Mouse (Mus musculus) liver, adult 2 months (tissue): ENCODE data around the gene Atp6v1d. TPM values are rescaled to one million over a fixed set of nuclear protein-coding genes. Genes with fewer than 3 reads are reported as not detected.

Experiments used
- DNase-seq: peaks from one replicate; pipeline ENCODE4 v3.0.0-alpha.2; 2011; ENCODE audit warnings: low read depth, low spot score; ENCODE audit errors: extremely low read depth
- H3K27ac ChIP-seq: fragments of 200-500 bp; replicated peaks from 2 replicates; pipeline ENCODE4 v1.5.1; 2012; ENCODE audit warnings: low read depth, mild to moderate bottlenecking, control low read depth, inconsistent platforms, low read length; ENCODE audit not compliant: insufficient read depth
- H3K27me3 ChIP-seq: fragments of 200-500 bp; 2 replicates; pipeline ENCODE4 v1.6.1; 2012; ENCODE audit warnings: mild to moderate bottlenecking, moderate library complexity, low read length, inconsistent platforms; ENCODE audit not compliant: control insufficient read depth, insufficient read depth
- H3K36me3 ChIP-seq: fragments of 200-500 bp; 2 replicates; pipeline ENCODE4 v1.6.1; 2012; ENCODE audit warnings: low read length, inconsistent platforms; ENCODE audit not compliant: control insufficient read depth, insufficient read depth
- H3K4me1 ChIP-seq: fragments of 200-500 bp; 2 replicates; pipeline ENCODE4 v1.6.1; 2011; ENCODE audit warnings: low read length; ENCODE audit not compliant: control insufficient read depth, insufficient read depth
- H3K4me3 ChIP-seq: fragments of 200-500 bp; 2 replicates; pipeline ENCODE4 v1.5.1; 2011; ENCODE audit warnings: low read depth, mild to moderate bottlenecking, control low read depth, low read length, moderate library complexity; ENCODE audit not compliant: insufficient read depth
- H3K79me2 ChIP-seq: fragments of 200-500 bp; 2 replicates; pipeline ENCODE4 v1.6.1; 2012; ENCODE audit warnings: inconsistent platforms, mild to moderate bottlenecking, low read length, moderate library complexity; ENCODE audit not compliant: control insufficient read depth, insufficient read depth
- H3K9ac ChIP-seq: fragments of 200-500 bp; 2 replicates; pipeline ENCODE4 v1.6.1; 2012; ENCODE audit warnings: low read depth, mild to moderate bottlenecking, control low read depth, inconsistent platforms, low read length
- CTCF ChIP-seq: fragments of 200-500 bp; IDR thresholded peaks from 2 replicates; pipeline ENCODE4 v1.5.1; 2011; ENCODE audit warnings: low read depth, low read length, control low read depth
- POLR2A ChIP-seq: fragments of 200-500 bp; IDR thresholded peaks from 2 replicates; pipeline ENCODE4 v1.6.1; 2011; ENCODE audit warnings: low read length, control low read depth; ENCODE audit not compliant: insufficient read depth; ENCODE audit errors: extremely low read depth
- WGBS: fragments of 180-500 bp; shearing (Covaris S2); methylation state at CpG from one replicate; pipeline ENCODE4 v1.1.7; 2018; 5-methylcytosine and 5-hydroxymethylcytosine counted together
- polyA plus RNA-seq: library from polyadenylated mRNA; depleted of rRNA; stranded (reverse); fragments of >200 nt; gene quantifications from 2 replicates; pipeline ENCODE4 v1.2.3, GENCODE M21; 2012; rRNA removed
- total RNA-seq: library from RNA; depleted of rRNA; stranded (reverse); fragments of >200 nt; gene quantifications from 2 replicates; pipeline ENCODE4 v1.2.3, GENCODE M21; 2014; rRNA removed

Gene Atp6v1d
- total and polyA plus RNA-seq, 2 experiments: 9.3 to 19.1 TPM

GRCm38 (mm10) chr12:78790791-78791190, 70.6 kb downstream of the Atp6v1d start:
- Histone ChIP-seq H3K4me3 (no peak overlapping the region), H3K27me3 (no peaks in the 10 kb centered on the region), H3K4me1 (no peaks in the 10 kb centered on the region), H3K27ac (no peak overlapping the region), H3K36me3 (peaks cover 2% of the 10 kb centered on the region; the same call in 1 of the 2 replicates), H3K9ac (no peak overlapping the region), H3K79me2 (no peaks in the 10 kb centered on the region; the same call in 1 of the 2 replicates)
- DNase-seq: no peak
- no peak for TF ChIP-seq CTCF
- TF ChIP-seq POLR2A: no peak
- WGBS: 74% methylated on average over 2 of the region's 2 CpGs

Other genes starting within 250 kb of the Atp6v1d start
- gene Fam71d, start 170.1 kb downstream of the Atp6v1d start, total RNA-seq: not detected in 2 replicates
- not detected in 2 replicates for gene Fam71d, start 170.1 kb downstream of the Atp6v1d start, polyA plus RNA-seq
- 12.1 and 17.0 TPM in 2 replicates for gene Mpp5, start 112.7 kb downstream of the Atp6v1d start, total RNA-seq
- 0.84 and 0.95 TPM in 2 replicates for gene Mpp5, start 112.7 kb downstream of the Atp6v1d start, polyA plus RNA-seq
- gene Eif2s1, start 181 bp upstream of the Atp6v1d start, total RNA-seq: 38.8 and 42.7 TPM in 2 replicates
- gene Eif2s1, start 181 bp upstream of the Atp6v1d start, polyA plus RNA-seq: 7.7 and 8.3 TPM in 2 replicates
- gene Plek2, start 45.3 kb upstream of the Atp6v1d start, total RNA-seq: 1.9 and 2.4 TPM in 2 replicates
- 0.22 and 0.39 TPM in 2 replicates for gene Plek2, start 45.3 kb upstream of the Atp6v1d start, polyA plus RNA-seq
- 1.4 and 2.5 TPM in 2 replicates for gene Tmem229b, start 146.0 kb upstream of the Atp6v1d start, total RNA-seq
- gene Tmem229b, start 146.0 kb upstream of the Atp6v1d start, polyA plus RNA-seq: 1.4 and 1.6 TPM in 2 replicates
- gene Plekhh1, start 167.5 kb upstream of the Atp6v1d start, total RNA-seq: 0.09 and 0.13 TPM in 2 replicates
- 0.16 and 0.27 TPM in 2 replicates for gene Plekhh1, start 167.5 kb upstream of the Atp6v1d start, polyA plus RNA-seq
- 6.0 and 6.4 TPM in 2 replicates for gene Pigh, start 228.0 kb upstream of the Atp6v1d start, total RNA-seq
- 4.4 and 4.6 TPM in 2 replicates for gene Pigh, start 228.0 kb upstream of the Atp6v1d start, polyA plus RNA-seq